Mouse (Mus musculus) embryo, embryonic 11.5 days (tissue): ENCODE measurements around the gene Uncx.

Experiments
- DNase-seq: peaks from one replicate; pipeline ENCODE4 v3.0.0-alpha.2; 2012; ENCODE audit warnings: low read depth, low spot score

The Uncx gene

DNA sequence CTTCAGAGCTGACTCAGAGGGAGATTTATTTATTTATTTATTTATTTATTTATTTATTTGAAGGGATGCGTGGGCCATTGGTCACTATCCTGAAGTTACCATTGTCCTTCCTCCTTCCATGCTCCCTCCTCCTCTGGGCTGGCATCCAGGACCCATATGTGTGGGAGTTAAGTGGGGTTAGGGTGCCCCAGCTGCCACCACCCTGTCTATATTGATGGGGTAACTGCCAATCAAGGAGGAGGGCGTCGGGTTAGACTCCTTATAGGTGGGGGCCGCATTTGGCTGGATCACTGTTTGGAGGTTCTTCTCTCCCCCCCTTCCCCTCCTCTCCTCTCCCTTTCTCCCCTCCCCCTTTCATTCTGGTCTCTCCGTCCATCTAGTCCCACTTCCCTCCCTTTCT is 738 bp upstream of the Uncx start:
- DNase-seq, result no peak

DNA sequence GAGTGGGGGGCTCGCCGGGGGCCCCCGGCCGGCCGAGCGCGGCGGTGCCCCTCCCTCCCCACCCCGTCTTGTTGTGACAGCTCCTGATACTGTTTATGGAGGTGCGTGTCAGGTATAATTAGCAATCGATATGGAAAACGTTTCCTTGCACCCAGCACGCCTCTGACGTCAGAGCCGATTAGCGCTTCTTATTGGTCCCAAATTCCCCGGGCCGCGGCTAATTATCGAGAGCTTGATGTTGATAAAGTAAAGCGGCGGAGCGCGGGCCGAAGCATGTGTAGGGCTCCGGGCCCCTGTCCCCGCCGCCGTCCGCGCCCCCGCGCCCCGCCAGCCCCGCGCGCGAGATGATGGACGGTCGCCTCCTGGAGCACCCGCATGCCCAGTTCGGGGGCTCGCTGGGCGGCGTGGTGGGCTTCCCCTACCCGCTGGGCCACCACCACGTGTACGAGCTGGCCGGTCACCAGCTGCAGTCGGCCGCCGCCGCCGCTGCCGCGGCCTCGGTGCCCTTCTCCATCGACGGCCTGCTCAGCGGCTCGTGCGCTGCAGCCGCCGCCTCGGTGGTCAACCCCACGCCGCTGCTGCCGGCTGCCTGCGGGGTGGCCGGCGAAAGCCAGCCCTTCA is 466 bp downstream of the Uncx start:
- no peak for DNase-seq

DNA sequence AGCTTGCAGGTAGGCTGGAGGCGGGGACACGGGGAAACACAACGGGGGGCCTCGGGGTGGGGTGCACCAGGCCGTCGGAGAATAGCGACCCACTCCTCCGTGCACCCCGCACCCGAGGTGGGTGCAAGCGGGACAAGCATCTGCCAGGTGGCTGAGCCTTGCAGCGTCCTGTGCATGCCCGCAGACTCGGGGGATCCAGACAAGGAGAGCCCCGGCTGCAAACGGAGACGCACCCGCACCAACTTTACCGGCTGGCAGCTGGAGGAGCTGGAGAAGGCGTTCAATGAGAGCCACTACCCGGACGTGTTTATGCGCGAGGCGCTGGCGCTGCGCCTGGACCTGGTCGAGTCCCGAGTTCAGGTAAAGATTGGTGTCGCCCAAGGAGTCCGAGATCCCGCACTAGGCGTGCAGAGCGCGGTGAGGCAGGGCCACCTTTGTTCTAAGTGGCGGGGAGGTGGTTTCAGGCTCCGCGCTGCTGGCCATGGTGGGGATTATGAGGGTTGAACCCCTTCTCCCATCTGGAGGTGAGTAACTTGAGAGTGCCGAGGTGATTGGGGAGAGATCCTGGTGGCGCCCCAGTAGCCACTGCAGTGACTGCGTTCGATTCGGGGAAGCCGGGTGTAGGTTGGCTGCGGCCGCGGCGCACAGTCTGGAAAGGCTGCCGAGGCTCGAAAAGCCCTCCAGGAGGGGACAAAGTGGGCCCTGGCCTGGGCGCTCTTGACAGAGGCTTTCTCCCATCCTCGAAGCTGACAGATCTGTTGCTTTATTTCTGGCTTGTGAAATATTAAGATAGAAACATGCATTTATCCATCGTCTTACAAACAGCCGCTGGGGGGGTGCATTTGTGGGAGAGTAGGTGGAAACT is 1.2 kb downstream of the Uncx start:
- DNase-seq, result no peak

DNA sequence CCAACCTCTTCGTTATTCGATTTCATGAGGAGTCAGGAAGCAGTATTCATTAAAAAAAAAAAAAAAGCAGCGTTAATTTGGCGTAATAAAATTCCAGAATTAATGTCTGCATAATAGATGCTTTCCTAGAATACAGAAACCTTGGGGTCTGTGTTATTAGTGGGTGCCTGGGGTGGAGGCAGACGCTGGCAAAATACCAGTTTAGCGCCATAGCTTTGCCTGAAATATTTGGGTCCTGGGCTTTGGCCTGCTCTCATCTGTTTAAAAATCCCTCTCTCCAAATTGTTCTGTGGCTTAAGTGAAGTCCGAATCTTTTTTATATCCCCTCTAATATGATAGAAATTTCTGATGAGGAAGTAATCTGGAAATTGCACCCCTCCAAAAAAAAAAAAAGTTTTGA is 1.9 kb downstream of the Uncx start:
- DNase-seq, result no peak

DNA sequence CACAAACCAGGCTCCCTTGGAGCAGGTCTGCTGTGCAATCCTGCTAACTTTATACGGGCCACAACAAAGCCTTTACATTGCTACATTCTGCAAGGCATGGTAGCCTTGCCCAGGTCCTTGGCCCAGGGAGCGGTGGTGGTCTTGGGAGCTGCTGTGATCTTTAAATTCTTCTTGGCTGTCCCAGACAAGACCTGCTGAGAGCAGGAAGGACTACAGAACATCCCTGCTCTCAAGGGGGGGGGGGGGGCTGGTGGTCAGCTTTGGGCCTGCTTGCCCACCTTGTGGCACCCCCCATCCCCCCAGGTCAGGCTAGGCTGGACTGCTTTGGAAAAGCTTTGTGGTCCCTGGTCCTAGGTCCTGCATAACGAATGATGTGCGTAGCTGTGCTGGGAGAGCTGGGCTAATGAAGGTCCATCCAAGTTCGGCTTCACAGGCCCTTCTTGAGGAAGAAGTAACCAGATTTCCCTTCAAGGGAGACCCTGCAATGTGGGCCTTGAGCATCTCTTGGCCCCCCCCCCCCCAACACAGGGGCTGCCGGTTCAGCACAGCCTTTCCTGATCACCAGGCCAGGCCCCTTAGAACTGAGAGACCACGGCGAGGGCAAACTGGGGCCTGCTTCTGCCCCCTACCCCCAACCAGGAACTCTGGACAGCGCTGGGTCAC is 2.5 kb downstream of the Uncx start:
- DNase-seq, result no peak

DNA sequence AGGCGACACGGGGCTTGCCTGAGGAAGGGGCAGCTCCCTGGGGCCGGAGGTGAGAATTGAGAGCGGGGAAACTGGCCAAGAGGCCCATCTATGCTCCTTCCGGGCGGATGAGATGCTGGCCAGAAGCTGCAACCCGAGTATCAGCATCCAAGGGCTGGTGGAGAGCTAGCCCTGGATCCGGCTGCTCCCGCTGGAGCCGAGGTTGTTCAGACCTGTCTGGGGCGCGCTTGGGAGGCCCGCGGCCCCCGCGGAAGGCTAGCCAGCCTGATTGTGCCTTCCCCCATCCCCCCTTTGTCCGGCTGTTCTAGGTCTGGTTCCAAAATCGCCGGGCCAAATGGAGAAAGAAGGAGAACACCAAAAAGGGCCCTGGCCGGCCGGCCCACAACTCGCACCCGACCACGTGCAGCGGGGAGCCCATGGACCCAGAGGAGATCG is 3.1 kb downstream of the Uncx start:
- DNase-seq, result no peak

DNA sequence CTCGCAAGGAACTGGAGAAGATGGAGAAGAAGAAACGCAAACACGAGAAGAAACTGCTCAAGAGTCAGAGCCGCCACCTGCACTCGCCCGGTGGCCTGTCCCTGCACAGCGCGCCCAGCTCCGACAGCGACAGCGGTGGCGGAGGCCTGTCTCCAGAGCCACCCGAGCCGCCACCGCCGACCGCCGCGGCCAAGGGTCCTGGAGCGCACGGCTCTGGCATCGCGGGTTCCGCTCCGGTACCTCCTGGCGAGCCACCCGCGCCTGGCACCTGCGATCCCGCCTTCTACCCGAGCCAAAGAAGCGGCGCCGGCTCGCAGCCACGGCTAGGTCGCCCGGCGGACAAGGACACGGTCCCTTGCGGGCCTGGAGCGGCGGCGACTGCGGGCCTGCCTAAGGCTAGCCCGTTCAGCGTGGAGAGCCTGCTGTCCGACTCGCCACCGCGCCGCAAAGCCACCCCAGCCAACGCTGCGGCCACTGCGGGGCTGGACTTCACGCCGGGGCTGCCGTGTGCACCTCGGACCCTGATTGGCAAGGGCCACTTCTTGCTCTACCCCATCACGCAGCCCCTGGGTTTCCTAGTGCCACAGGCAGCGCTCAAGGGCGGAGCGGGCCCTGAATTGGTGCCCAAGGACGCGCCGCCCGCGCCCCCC is 3.6 kb downstream of the Uncx start:
- no peak for DNase-seq

DNA sequence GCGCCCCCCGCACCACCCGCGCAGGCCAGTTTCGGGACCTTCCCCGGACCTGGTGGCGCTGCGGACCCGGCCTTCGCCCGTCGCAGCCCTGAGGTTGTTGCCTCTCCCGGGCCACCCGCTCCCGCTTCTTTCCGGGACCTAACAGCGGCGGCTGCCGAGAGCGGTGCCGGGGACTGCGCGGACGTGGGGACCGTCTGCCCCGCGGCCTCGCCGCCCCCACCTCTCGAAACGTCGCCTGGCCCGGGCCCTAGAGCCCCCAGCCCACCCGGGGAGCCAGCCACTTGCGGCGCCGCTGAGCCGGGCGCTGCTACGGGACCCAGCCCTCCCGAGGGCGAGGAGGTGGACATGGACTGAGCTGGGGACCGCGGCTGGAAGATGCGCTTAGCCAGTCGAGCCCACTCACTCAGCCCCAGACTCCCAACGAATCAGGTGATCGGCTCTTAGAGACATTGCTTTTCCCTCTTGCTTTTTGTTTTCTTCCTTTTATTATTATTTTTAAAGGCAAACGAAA is 4.2 kb downstream of the Uncx start:
- no peak for DNase-seq

DNA sequence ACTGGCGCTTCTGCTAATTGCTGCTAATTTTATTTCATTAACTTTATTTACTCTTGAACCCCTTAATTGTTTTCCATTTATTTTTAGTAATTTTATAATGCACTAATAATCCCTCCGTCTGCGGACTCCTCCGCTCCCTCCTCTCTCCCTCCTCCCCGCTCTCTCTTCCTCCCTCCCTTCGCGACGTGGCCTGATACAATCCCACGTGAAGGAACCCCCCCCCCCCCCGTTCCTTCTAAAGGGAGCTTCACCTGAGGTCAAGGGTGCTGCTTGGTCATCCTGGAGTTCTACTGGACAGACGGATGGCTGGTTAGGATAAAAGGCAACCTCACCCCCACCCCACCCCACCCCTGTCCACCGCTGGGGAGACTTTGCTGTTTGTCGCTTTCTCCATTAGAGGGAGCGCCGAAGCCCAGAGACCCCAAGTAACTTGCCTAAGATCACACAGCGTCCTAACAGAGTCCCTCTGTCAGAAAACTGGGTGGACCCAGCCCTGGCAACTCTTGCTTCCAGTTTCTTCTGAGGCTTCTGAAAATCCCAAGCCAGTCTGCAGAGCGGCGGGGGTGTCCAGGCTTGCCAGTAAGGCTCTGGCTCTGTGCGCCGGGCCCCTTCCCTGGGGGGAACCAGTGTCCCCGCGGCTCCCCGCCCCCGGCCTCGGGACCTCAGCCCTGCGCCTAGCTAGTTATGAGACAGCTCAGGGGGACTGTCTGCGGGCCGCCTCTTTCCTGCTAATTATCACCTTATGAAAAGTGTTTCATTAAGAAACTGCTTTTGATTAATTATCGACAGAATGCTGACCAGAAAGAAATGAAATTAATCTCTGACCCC is 10.4 kb downstream of the Uncx start:
- no peak for DNase-seq

DNA sequence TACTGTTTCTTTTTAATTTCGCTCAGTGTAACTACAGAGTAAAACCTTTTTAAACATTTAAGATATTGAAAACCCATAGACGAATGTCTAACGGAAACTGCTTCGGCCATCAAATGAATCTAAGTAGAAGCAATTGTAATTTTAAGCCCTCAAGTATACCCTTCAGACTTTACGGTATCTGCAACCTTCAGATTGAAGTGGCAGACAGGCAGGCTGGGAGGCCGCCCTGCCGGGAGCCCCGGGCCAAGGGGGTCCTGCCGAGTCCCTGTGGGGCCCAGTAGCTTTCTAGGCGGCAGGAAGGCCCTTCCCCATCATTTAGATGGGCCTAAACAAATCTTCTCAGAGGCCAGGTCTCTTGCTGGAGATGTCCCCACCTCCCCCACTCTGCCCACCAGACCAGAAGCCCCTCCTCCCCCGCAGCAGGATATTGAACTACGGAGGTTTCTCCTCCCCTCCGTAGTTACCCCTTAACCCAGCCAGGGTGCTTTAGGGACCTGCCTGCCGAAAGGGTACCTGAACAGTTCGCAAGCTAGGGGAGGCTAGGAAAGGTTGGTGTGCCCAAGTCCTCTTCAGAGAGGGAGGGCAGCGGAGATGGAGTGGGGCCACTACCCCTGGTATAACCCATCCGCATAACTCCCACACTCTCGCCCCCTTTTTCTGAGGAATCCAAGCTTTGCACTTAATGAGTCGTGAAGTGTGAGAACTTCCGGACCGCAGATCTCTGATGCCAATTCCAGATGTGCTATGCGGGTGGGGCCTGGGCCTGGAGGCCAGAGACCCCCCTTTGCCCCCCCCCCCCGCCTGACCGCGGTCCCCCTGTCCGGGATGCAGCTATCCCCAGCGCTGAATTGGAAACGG is 11.4 kb downstream of the Uncx start:
- DNase-seq, result no peak

DNA sequence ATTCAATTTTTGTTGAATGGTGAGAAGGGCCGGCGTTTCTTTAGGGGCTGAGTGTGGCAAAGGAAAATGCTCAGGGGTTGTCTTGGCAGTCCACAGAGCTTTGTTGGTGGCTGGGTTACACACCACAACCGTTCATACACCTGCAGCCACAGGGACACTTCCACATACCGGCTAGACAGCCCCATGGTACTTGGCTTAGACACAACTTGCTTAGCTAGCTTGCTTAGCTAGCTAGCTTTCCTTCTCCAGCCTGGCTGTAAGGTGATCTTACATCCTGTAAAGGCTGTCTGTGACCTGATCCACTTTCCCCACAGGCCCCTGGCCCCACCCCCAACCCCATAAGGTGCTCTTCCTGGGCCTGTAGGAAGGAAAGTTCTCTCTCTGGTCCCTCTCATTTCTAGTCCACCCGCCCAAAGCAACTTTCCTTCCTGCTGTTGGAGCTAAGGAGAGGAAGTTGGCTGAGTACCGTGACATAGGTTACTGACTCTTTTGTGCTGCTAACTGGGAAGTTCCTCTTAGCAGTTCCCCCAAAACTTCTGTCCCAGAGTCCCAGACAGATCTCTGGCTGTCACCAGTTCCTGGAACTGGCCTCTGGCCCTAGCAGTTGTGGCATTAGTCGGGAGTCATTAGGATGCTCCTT is 12.3 kb downstream of the Uncx start:
- no peak for DNase-seq

DNA sequence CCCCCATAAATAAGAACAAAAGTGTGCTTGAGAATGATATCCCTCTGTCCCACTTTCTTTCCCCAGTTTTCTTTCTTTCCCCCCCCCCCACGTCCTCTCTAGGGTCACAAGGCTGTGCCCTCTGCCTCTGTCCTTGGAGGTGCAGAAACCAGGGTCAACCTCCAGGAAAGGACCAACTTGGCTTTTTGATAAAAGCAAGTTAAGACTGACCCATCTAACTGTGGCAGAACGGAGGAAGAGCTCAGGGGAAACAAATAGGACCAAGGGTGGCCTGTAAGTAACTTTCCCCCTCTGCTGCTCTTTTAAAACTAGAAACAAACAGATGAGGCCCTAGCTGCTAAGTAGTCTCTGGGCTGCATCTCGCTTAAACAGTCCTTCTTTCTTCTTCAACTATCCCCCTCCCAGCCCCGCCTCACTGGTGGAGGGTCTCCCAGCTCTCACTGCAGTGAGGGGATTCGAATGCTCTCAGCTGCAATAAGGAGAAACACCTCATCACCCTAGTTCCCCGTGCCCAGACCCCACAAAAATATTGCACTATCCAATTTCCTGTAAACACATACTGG is 12.9 kb downstream of the Uncx start:
- DNase-seq, result no peak

DNA sequence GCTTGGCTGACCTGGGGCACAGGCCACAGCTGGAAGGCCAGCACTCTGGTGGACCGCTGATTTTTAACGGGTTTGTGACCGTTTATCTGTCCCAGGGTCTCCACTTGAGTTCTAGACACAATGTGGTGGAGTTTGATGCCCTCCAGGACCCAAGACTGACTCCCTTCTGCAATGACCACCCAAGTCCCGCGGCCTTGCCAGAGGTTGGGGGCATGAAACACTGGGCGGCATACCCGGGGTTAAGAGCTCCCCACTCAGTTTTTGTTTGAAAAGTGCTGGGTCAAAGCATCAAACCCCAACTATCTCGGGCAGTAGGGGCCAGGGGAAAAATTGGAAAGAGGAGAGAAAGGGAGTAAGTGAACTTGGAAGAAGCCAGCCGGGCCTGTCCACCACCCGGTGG is 13.8 kb downstream of the Uncx start:
- DNase-seq, result no peak

DNA sequence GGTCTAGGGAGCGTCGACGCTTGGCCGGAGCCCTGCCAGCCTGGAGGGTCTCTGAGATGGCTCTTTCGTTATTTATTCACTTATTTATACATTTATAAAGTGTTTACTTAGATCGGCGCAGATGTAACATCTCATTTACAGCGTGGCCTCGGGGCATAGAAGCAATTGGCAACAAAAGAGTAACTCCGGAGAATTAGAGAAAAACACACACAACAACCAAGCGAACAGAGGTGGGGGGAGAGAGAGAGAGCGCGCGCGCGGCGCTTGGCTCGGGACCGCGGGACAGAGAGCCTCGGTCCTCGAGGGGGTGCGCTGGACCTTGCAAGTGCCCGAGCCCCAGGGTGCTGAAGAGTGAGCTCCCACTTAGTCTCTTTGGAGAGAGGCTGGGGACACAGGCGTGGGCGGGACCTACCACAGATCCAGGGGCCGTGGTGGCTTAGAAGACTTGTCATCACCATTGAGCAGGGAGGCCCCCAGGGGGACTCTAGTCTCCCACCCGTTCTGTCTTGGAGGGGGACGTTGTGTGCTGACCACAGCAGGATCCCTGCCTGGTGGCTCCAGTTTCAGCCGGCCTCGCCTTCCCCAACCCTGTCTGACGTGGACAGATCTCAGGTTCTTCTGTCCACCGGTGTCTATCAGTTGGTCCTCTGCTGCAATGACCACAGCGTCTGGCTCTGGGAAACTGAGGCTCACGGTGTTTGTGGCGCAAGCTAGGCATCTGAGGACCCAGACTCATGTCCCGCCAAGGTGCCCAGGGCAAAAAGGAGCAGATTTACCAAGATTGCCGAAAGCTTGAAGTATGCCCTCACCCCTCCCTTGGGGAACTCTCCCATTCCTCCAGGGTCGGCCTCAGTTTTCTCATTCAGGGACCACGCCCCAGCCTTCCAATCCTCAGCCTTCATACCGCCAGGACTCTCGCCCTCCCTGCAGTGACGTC is 14.5 kb downstream of the Uncx start:
- DNase-seq, result no peak

DNA sequence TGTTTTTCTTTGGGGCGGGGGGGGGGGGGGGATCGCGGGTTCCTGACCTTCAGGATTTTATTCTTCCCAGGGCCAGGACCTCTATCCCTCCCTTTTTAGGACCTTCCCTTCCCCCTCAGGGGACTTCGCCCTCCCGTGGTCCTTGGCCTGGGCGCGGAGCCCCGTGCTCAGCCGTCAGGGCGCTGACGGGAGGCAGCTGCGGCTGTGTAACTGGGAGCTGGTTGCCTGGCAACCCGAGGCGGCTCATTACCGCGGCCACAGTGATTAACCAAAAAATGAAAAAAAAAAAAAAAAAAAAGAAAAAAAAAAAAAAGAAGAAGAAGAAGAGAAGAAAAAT is 15.1 kb downstream of the Uncx start:
- DNase-seq, result no peak

DNA sequence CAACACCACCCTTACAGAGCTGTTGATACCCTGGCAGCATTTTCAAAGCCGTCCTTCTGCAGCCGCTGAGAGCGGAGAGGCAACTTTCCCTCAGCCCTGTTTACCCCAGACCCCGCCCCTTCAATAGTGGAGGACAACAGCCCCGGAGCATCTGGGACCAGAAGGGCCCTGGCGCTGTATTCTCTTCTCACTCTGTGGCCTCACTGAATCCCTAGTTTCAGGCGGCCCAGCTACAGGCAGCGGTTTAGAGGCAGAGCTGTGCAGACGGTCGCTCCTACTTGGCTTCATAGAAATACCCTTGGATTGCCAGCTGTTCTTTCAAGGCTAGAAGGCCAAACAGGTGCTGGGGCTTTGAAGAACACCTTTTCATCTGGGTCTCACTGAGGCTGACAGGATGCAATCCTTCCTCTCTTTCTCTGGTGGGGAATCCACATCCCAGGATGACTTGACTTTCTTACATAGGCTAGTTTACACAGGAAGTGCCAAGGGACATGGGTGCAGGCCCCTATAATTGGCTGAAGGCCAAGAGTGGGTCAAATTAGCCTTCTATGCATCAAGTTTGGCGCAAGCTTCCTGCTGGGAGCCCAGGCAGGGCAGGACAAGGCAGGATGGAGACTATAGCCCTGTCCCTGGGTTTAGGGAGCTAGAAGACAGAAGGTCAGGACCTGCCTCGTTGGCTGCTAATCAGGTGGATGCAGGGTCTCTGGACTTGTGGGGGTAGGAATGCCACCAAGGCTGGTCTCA is 15.8 kb downstream of the Uncx start:
- DNase-seq, result no peak

DNA sequence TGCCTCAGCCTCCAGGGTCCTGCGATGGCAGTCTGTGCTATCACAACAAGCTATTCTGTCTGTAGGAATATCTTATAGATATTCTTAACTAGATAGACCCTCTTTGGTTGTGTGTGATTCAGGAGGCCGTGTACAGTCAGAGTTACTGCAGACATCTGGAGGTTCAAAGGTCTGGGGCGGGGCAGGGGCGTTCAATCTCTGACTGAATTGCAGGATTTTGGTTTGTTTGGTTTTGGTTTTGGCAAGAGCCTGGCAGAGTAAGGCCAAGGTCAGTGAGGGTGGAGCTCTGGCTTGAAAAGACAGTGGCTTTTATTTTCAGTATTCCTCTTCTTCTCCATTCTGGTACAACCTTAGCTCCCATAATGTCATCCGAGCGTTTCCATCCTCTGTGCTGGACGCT is 16.5 kb downstream of the Uncx start:
- DNase-seq, result no peak
